Mouse (Mus musculus) heart, adult 2 months (tissue): ENCODE data around the gene Gm45194. TPM values are rescaled to one million over a fixed set of nuclear protein-coding genes. Genes with fewer than 3 reads are reported as not detected.

Experiments
- DNase-seq, 2 experiments: peaks; one replicate each; pipeline ENCODE4 v3.0.0; 2021
- H3K27ac ChIP-seq: fragments of 200-600 bp; 2 replicates; pipeline ENCODE4 v1.8.1; 2022
- H3K27me3 ChIP-seq: fragments of 200-500 bp; 2 replicates; pipeline ENCODE4 v1.6.1; 2012; ENCODE audit warnings: mild to moderate bottlenecking, low read length, inconsistent platforms, mixed read lengths; ENCODE audit not compliant: control insufficient read depth, insufficient read depth
- H3K36me3 ChIP-seq: fragments of 200-500 bp; 2 replicates; pipeline ENCODE4 v1.6.1; 2012; ENCODE audit warnings: low read length, inconsistent platforms; ENCODE audit not compliant: control insufficient read depth, insufficient read depth
- H3K4me1 ChIP-seq: fragments of 200-500 bp; 2 replicates; pipeline ENCODE4 v1.6.1; 2011; ENCODE audit warnings: low read length; ENCODE audit not compliant: control insufficient read depth, insufficient read depth
- H3K4me3 ChIP-seq: fragments of 200-600 bp; 2 replicates; pipeline ENCODE4 v1.8.1; 2022
- H3K79me2 ChIP-seq: fragments of 200-500 bp; replicated peaks from 2 replicates; pipeline ENCODE4 v1.6.1; 2012; ENCODE audit warnings: mild to moderate bottlenecking, inconsistent platforms, low read length, moderate library complexity, mixed read lengths; ENCODE audit not compliant: control insufficient read depth, insufficient read depth
- H3K9ac ChIP-seq: fragments of 200-500 bp; 2 replicates; pipeline ENCODE4 v1.6.1; 2012; ENCODE audit warnings: low read depth, mild to moderate bottlenecking, control low read depth, inconsistent platforms, low read length, mixed read lengths
- CTCF ChIP-seq: fragments of 200-600 bp; IDR thresholded peaks from 2 replicates; pipeline ENCODE4 v1.8.1; 2022; ENCODE audit warnings: antibody characterized with exemption, mild to moderate bottlenecking, moderate library complexity
- EP300 ChIP-seq: fragments of 200-500 bp; IDR thresholded peaks from 2 replicates; pipeline ENCODE4 v1.6.1; 2011; ENCODE audit warnings: low read depth, low read length, control low read depth; ENCODE audit not compliant: insufficient read depth
- POLR2A ChIP-seq: fragments of 200-500 bp; IDR thresholded peaks from 2 replicates; pipeline ENCODE4 v1.6.1; 2011; ENCODE audit warnings: mild to moderate bottlenecking, low read depth, low read length, control low read depth; ENCODE audit not compliant: insufficient read depth
- WGBS: fragments of 180-500 bp; shearing (Covaris S2); methylation state at CpG from one replicate; pipeline ENCODE4 v1.1.7; 2018; 5-methylcytosine and 5-hydroxymethylcytosine counted together
- intact Hi-C: fragments of 180-260 bp; cut with DNase I; formaldehyde crosslinking; loops from one replicate; pipeline ENCODE4 v1.15.1; 2025
- long read RNA-seq: library from polyadenylated mRNA; stranded (forward); transcript quantifications from one replicate; pipeline ENCODE4 v2.0.0, GENCODE M21; 2021
- polyA plus RNA-seq: library from polyadenylated mRNA; depleted of rRNA; stranded (reverse); fragments of >200 nt; gene quantifications from 2 replicates; pipeline ENCODE4 v1.2.3, GENCODE M21; 2012; rRNA removed
- total RNA-seq, 2 experiments: library from RNA; stranded (reverse); gene quantifications; 2 replicates each; pipeline ENCODE4 v1.2.3; 2021

The Gm45194 gene
- total RNA-seq (not detected), polyA plus RNA-seq (not detected in 2 replicates)
- long read RNA-seq: 0 reads

- no peak for DNase-seq
- no peaks in the 10 kb centered on the region for H3K36me3 ChIP-seq
- WGBS: 33% methylated on average over 2 of the region's 2 CpGs
- H3K79me2 ChIP-seq: no peaks in the 10 kb centered on the region
- H3K27ac ChIP-seq: no peak within 1 kb of the TSS
- H3K27me3 ChIP-seq: 0 out of 2 replicates have a peak, but pooled peaks cover 2% of the 10 kb centered on the region
- intact Hi-C loops: no loop called here
- no peak within 1 kb of the TSS for H3K4me3 ChIP-seq
- TF ChIP-seq CTCF: no peak
- no peak for TF ChIP-seq POLR2A
- TF ChIP-seq EP300: no peak
- H3K4me1 ChIP-seq: no peaks in the 10 kb centered on the region
- H3K9ac ChIP-seq: no peak within 1 kb of the TSS
These were observed at the start of gene Gm45194 for GRCm38 (mm10) chrX:111891089-111891488. Gene Gm45194, plus strand, starts transcription at chrX:111891389.

GRCm38 (mm10) chrX:111855878-111856277 lies 35.3 kb upstream of the Gm45194 start:
- Histone ChIP-seq H3K9ac (no peak overlapping the region), H3K4me3 (no peak overlapping the region), H3K79me2 (no peaks in the 10 kb centered on the region), H3K27me3 (no peaks in the 10 kb centered on the region), H3K4me1 (no peaks in the 10 kb centered on the region), H3K27ac (no peak overlapping the region), H3K36me3 (no peaks in the 10 kb centered on the region)
- no peak for DNase-seq
- intact Hi-C loops: no loop called here
- TF ChIP-seq POLR2A (no peak), EP300 (no peak), CTCF (no peak)
- WGBS: 56% methylated on average over 3 of the region's 3 CpGs

GRCm38 (mm10) chrX:111881251-111881650 lies 9.9 kb upstream of the Gm45194 start:
- intact Hi-C loops: no loop called here
- WGBS: 69% methylated on average over 5 of the region's 5 CpGs
- Histone ChIP-seq H3K36me3 (no peaks in the 10 kb centered on the region), H3K27ac (no peak overlapping the region), H3K27me3 (no peaks in the 10 kb centered on the region), H3K4me1 (no peaks in the 10 kb centered on the region), H3K4me3 (no peak overlapping the region), H3K9ac (no peak overlapping the region), H3K79me2 (no peaks in the 10 kb centered on the region)
- TF ChIP-seq POLR2A (no peak), EP300 (no peak), CTCF (no peak)
- no peak for DNase-seq

DNA sequence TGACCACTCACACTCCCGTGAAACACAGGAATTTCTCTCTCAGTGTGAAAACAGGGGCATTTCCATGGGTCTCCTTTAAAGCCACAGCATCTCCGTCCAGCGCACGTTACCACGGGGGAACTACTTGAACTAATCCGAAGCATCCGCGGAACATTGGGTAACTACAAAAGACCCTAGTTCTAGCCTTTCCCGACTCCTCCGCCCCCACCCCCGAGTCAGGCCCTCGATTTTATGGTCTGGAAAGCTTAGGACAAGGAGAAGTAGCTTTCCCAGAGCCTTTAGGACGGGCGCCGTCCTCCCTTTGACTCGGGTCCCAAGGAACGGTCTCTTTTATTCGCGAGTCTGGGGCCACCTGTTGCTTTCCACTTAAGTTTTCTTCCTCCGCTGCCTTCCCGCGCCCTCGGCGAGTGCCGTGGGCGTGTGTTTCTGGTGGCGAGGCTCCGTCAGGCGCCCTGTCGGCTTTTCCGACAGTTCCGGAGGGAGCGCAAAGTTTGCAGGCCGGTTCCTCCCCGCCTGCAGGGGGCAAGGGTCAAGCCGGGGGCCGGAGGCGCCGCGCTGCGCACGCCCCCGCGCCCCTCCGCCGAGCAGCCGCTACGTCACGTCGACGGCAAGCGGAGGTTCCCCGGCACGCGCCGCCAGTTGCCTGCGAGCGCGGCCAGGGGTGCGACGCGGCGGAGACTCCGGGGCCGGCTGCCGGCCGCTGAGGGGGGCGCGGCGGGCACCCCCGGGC lies 3.3 kb downstream of the Gm45194 start:
- H3K9ac ChIP-seq: no peak overlapping the region
- no peak for DNase-seq

DNA sequence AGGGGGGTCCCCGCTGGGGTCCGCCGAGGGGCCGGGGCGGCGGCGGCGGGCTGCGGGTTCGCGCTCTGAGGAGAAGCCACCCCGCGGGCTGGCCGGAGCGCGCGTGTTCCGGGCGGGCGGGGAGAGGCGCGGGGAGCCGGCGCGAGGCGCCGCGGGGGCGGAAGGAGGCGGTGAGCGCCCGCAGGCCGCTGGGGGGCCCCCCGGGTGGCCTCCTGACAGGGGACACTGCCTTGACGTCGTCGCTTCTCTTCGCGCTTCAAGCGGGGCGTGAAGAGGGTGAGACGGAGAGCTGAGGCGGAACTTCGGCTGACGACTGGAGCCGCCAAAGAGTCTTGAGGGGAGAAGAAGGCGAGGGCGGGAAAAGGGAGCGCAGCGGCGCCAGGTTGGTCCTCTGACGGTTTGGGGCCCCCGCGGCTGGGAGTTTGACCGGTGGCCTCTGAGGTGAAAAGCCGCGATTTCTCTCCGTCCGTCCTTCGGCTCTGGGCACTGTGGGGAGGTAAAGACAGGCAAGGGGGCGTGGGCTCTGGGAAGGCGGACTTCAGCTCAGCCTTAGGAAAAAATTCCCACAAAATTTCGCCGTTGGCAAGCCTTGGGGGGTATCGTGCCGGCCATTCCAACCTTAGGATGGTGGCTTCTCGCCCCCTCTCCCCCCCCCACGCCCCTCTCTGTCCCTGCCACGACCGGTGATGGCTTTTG lies 4.0 kb downstream of the Gm45194 start:
- Histone ChIP-seq H3K36me3 (no peaks in the 10 kb centered on the region), H3K9ac (no peak overlapping the region), H3K79me2 (no peaks in the 10 kb centered on the region), H3K27ac (no peak overlapping the region), H3K27me3 (0 out of 2 replicates have a peak, but pooled peaks cover 2% of the 10 kb centered on the region), H3K4me1 (no peaks in the 10 kb centered on the region), H3K4me3 (no peak overlapping the region)
- intact Hi-C loops: no loop called here
- no peak for TF ChIP-seq EP300
- WGBS: 40% methylated on average over 68 of the region's 70 CpGs
- DNase-seq: no peak

More for the DNA sequence above, 3.3 kb downstream of the Gm45194 start:
- H3K4me1 ChIP-seq: no peaks in the 10 kb centered on the region
- intact Hi-C loops: no loop called here
- no peaks in the 10 kb centered on the region for H3K79me2 ChIP-seq
- 39% methylated on average over 71 of the region's 71 CpGs for WGBS
- H3K27me3 ChIP-seq: 0 out of 2 replicates have a peak, but pooled peaks cover 2% of the 10 kb centered on the region
- TF ChIP-seq POLR2A (no peak), EP300 (no peak), CTCF (no peak)
- no peak overlapping the region for H3K27ac ChIP-seq
- no peaks in the 10 kb centered on the region for H3K36me3 ChIP-seq
- no peak overlapping the region for H3K4me3 ChIP-seq

GRCm38 (mm10) chrX:111917422-111917821 lies 26.2 kb downstream of the Gm45194 start:
- H3K4me1 ChIP-seq: no peaks in the 10 kb centered on the region
- no peak for TF ChIP-seq POLR2A
- no peak for TF ChIP-seq EP300
- TF ChIP-seq CTCF: peak; percentile 32; the same call in 1 of the 2 replicates
- intact Hi-C loops: no loop called here

More at GRCm38 (mm10) chrX:111917422-111917821, 26.2 kb downstream of the Gm45194 start:
- H3K9ac ChIP-seq: no peak overlapping the region
- no peaks in the 10 kb centered on the region for H3K79me2 ChIP-seq
- no peak overlapping the region for H3K4me3 ChIP-seq
- no peak for DNase-seq
- no peak overlapping the region for H3K27ac ChIP-seq
- no peaks in the 10 kb centered on the region for H3K36me3 ChIP-seq
- H3K27me3 ChIP-seq: no peaks in the 10 kb centered on the region
